Mouse (Mus musculus) kidney, adult 2 months (tissue): ENCODE measurements around the gene Dydc1.
A peak's percentile ranks its signal among the peaks of the same experiment; 100 is the strongest.

Experiments
- CTCF ChIP-seq: fragments of 200-500 bp; conservative IDR thresholded peaks from 2 replicates; pipeline ENCODE4 v1.5.1; 2011; ENCODE audit warnings: low read depth, mild to moderate bottlenecking, control low read depth, low read length, moderate library complexity, mixed read lengths; ENCODE audit not compliant: insufficient read depth, insufficient read length
- POLR2A ChIP-seq: fragments of 200-500 bp; IDR thresholded peaks from one replicate; pipeline ENCODE4 v1.6.1; 2011; ENCODE audit warnings: low read depth, low read length, control low read depth

DNA sequence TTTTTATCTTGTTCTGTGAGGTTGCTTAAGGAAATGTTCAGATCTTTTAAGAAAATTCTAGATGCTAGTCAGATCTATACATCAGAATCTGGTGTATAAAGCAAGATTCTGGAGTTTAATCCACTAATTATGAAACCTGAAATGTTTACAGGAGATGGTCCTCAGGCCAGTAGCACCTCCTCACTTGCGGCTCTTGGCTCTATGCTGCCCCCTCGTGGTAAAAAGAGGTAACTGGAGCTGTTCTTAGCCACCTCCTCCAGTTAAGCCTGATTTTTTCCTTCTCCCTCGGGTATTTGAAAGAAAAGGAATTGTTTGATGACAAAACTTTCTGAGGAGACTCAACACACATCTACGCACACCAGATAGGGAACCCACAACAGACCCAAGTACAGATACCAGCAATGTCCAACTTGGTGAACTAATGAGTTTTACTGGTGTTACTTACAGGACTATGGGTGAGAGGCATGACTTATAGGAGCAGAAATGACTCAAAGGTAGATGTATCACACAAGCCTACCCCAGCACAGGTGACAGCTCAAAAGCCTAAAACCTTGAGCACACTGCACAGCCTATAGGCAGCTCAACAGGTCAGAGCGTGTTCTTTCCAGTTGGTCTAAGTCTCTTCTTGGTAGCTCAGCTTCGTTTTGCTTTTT is 37.4 kb upstream of the Dydc1 start:
- no peak for TF ChIP-seq POLR2A
- TF ChIP-seq CTCF: peak; percentile 85
